Mouse (Mus musculus): ENCODE measurements around the gene Atp1a2. TPM values are rescaled to one million over a fixed set of nuclear protein-coding genes. Genes with fewer than 3 reads are reported as not detected.

Atp1a2 gene
- polyA plus RNA-seq, 2 experiments from 2014 or later, result 0.33 to 0.42 TPM

DNA sequence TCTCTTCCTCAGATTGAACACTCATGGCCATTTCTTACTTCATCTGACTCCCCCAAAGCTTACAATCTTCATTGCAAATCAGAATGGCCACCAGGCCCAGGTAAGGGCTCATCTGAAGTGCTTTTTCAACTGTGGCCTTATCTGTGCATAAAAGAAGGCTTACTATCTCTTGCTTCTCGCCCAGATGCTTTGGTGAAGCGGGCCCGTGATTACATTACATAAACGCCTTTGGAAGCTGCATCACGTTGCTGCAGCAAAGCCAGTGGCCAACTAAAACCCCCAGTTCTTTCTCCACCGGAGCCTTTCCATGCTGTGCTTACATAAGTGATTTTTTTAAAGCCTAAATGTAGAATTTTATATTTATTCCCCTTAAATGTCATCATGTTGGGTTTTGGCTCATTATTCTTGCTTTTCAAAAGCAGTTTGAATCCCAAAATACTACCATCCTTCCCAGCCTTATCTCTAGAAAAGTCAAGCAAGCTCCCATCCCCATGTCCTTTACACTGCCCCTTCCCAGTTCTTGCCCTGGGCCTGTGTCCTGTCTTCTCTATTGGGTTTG, 26.0 kb upstream of the Atp1a2 start:
- ATAC-seq, result no peak

- ATAC-seq, result no peak
Measured at GRCm38 (mm10) chr1:172323298-172323697, 25.4 kb upstream of the Atp1a2 start.

DNA sequence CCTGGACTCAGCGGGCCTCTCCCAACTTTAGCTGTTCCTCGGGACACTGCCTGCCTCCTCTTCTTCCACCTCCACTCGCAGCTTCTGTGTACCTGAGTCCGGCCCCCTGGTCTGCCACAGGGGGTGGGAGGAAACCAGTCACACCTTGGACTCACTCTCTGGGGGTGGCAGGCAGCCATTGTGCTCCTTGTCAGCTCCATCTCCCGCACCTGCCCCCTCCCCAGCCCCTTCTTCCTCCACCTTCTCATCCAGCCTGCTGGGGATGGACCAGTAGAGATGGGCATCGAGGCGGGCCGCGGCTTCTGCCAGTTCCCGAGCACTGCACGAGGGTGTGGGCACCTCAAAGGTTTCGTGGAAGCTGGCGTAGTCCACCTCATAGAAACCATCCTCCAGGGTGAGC, 24.9 kb upstream of the Atp1a2 start:
- no peak for ATAC-seq

DNA sequence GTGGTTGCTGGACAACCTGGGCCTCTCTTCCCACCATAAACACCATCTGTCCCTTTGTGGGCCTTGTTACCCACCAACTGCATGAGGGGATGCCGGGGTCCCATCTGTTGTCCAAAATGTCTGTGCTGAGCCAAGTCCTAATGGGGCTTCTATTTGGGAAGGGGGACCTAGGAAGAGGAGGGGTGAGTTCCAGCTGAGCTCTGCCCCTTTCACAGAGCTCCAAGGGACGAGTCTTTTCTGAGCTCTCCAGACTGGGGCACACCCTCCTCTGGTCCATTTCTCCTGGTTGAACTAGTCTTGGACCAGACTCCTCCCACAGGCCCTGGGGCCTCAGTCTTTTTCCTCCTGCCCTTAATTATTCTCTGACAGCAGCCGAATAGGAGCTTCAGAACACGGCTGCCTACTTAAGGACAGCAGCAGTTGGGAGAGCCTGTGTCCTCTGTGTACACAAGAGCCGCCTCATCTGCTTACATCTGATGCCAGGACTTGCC, 22.1 kb upstream of the Atp1a2 start:
- ATAC-seq, result no peak

DNA sequence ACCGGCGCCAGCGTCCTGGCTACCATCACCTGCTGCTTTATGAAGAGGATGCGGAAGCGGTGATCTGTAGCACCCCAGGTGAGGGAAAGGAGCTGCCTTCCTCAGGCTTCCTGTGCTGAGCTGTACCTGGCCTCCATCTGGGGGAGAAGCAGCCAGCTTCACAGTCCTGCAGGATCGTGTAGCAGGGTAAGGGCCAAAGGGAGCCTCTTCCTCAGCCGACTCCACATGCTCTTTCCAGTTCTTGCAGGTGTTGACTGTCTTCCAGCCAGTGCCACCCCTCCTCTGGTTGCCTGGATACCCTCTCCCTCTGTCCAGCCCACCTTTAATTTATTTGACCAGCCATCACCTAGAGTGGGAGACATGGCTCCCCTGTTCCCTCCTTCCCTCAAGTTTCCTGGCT, 21.5 kb upstream of the Atp1a2 start:
- ATAC-seq, result no peak

DNA sequence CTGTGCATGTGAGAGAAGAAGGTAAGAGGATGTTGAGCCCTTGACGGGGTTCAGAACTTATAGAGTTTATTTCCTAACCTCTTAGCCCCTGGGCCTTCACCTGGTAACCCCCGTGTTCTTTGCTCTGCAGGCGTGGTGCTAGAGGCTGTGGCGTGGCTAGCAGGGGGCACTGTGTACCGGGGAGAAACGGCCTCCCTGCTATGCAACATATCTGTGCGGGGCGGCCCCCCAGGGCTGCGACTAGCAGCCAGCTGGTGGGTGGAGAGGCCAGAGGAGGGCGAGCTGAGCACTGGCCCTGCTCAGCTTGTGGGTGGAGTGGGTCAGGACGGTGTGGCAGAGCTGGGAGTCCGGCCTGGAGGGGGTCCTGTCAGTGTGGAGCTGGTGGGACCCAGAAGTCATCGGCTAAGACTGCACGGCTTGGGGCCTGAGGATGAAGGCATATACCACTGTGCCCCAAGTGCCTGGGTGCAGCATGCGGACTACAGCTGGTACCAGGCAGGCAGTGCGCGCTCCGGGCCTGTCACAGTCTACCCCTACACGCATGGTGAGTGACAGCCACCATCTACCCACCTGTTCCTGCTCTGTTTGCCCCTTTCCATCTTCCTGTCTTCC, 20.7 kb upstream of the Atp1a2 start:
- ATAC-seq, result no peak

DNA sequence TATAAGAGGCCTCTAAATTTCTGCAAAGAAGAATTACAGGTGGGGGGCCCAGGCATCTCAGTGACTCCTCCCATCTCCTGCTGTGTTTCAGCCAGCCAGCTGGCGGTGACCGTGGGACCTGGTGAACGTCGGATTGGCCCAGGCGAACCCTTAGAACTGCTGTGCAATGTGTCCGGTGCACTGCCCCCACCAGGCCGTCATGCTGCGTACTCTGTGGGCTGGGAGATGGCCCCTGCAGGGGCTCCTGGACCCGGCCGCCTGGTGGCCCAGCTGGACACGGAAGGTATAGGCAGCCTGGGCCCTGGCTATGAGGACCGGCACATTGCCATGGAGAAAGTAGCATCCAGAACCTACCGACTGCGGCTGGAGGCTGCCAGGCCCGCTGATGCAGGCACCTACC, 20.1 kb upstream of the Atp1a2 start:
- ATAC-seq, result no peak

- ATAC-seq, result no peak
Measured at GRCm38 (mm10) chr1:172317431-172317830, 19.6 kb upstream of the Atp1a2 start.

GRCm38 (mm10) chr1:172314911-172315310, 17.0 kb upstream of the Atp1a2 start:
- ATAC-seq, result no peak

DNA sequence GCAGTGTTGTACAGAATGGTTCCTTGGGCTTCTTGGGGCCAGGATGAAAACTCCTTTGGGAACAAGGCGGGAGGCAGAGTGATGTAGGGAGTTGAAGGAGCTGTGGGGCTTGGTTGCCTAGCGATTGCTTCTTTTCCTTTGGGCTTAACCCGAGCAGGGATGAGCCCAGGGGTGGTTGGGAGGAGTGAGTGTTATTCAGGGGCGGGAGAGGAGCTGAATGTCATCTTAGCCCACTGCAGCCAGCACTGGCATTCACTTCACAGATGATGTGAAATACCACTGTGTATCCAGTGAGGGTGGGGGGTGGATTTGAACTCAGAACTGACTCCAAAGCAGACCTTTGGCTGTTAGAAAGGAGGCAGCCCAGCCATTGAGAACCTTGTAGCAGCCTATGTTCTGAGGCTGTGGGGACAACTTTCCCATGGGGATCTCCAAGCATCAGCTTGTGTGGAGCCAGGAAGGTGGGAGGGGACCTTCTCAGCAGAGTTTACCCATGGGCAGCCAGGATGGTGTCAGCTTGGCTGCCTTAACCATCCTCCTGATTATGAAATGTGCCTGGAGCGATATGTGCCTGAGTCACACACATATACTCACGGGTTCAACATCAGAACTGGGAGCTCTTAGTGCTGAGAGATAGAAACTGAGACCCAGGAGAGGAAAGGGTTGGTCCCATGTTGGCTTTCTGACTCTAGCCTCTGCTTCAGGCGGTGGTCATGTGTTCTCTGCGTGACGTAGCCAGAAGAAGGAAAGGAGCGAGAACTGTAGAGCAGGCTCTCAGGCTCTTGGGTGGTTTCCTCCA, 15.9 kb upstream of the Atp1a2 start:
- ATAC-seq, result no peak

GRCm38 (mm10) chr1:172312768-172313561, 15.1 kb upstream of the Atp1a2 start:
- ATAC-seq, result no peak

DNA sequence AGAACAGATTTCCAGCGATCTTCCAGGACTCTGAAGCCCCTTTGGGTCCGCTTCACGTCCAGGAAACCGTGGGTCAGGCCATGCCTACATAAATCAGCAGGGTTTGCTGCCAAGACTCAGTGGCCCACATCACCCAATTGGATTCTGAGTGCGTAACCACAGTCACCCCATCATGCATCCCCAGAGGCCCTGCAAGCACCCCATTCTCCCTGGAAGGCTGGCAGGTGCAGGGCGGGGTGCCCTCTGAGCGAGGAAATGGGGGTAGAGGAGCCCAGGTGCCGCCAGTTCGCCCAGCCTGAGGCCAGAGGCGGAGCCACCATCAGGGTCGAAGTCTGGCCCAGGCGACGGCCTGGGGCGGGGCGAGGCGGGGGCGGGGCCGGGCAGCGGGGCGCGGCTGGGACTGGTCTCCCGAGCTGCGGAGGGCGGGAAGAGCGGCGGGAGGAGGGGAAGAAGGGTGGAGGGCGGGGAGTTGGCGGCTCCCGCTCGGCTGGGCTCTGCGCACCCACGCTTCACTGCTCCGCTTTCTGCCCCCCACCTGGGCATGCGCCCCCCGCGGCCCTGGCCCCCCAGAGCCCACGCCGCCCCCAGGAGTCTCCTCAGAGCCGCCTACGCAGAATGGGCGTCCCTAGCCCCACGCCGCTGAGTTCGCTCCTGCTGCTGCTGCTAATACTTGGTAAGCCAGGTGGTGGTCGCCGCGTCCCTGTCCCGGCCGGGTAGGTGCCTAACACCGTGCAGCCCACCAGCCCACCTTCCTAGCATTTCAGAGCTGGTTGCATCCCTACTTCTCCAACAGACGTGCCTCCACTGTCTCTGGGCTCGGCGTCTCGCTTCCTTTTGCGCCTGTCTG, 14.3 kb upstream of the Atp1a2 start:
- peak; percentile 45 for ATAC-seq

- ATAC-seq, result peak; percentile 53
Measured at GRCm38 (mm10) chr1:172311248-172311906, 13.5 kb upstream of the Atp1a2 start.

DNA sequence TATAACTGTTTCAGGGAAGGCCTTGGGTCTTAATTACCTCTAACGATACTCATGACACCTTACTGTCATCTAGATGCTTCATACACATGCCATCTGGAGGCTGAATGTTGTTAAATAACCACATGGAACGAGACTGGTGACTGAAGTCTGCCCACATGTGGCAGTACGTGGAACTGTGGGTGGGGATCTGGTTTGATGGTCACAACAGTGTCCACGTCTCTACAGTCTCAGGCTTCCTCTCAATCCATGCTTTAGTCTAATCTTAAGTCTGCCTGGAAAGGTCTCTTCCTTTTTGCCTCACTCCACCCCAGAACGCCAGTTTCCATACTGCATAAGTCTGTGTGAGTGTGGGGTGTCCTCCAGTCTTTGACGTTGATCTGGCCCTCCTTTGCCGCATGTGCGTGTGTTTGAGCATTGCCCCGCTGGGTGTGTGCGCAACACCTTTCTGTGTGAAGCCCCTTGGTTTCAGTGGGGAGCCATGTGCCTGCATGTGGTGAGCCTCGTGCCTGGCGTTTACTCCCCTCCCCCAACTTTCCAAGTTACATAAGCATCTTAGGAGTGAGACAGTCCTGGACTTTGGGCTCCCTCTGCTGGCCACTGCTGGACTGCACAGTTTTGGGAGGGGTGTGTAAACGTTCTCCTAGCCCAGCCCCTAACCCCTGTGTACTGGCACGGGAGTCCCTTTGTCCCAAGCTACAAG, 12.0 kb upstream of the Atp1a2 start:
- peak; percentile 56 for ATAC-seq

DNA sequence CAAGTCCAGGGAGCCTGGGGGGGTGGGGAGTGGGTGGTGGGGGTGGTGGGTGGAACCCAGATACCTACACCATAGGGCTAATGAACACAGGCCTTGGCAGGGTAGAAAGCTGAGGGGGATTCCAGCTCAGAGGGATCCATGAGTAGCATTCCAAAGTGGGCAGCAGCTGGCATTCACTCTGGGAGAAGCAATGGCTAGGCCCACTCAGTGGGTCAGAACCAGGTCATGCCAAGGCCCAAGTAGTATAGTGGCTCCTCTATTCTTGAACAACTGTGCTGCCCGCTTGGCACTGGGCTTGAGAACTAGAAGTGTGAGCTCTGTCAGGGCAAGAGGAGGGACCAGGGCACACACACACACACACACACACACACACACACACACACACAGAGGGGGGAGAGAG, 10.5 kb upstream of the Atp1a2 start:
- no peak for ATAC-seq

GRCm38 (mm10) chr1:172307936-172308335, 10.1 kb upstream of the Atp1a2 start:
- no peak for ATAC-seq

DNA sequence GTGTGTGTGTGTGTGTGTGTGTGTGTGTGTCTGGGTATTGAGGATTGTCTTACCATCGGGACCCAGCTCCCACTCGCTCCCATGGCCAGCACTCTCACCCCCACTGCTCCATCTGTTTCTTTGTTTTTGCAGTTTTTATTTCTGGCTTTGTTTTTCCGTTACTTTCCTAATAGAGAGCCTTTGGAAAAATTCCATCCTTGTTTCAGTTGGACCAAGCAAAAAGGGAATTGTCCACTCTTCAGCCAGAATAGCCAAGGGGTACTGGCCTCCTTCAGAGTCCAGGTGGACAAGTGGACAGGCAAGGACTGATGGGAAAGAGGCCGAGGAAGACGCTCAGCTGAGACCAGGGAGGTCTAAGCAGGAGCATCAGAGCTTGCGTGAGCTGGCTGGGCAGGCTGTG, 9.0 kb upstream of the Atp1a2 start:
- no peak for ATAC-seq

DNA sequence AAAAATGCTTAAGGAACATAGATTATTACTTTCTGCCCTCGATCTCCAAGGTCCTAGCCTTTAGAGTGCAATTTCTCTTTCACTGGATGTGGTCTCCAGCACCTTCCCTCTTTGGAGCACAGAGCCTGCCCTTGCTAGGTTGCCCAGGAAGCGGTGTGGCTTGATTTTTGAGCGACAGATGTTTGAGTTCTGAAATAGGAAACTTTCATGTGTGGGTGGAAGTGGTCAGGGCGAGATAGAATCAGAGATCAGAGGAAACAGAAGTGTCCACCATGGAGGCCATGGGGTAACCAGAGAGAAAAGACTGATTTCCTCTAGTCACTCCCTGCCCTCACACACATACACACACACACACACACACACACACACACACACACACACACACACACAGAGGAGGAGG, 8.3 kb upstream of the Atp1a2 start:
- peak; percentile 24 for ATAC-seq

- no peak for ATAC-seq
Measured at GRCm38 (mm10) chr1:172305635-172306034, 7.8 kb upstream of the Atp1a2 start.

- no peak for ATAC-seq
Measured at GRCm38 (mm10) chr1:172305153-172305552, 7.3 kb upstream of the Atp1a2 start.

- ATAC-seq, result no peak
Measured at GRCm38 (mm10) chr1:172304443-172304842, 6.6 kb upstream of the Atp1a2 start.

Data from CD4-positive, CD25-positive, alpha-beta regulatory T cell, adult 4 months (primary cell).